Mouse (Mus musculus) CH12.LX (cell line): ENCODE measurements around the gene Polr2a. TPM values are rescaled to one million over a fixed set of nuclear protein-coding genes. Genes with fewer than 3 reads are reported as not detected.

Experiments
- DNase-seq: peaks from one replicate; pipeline ENCODE4 v3.0.0-alpha.2; 2013; ENCODE audit errors: extremely low read depth
- H3K27ac ChIP-seq: 2 replicates; pipeline ENCODE4 v1.5.1; 2012; ENCODE audit warnings: low read depth, mild to moderate bottlenecking, control low read depth, moderate library complexity; ENCODE audit not compliant: insufficient read depth
- H3K27me3 ChIP-seq: replicated peaks from 2 replicates; pipeline ENCODE3; 2012; ENCODE audit warnings: inconsistent platforms
- H3K36me3 ChIP-seq, 2 experiments: replicated peaks in 1 of 2; 2 replicates each; pipeline versions ENCODE3 to v1.6.1; 2012; ENCODE audit warnings: inconsistent platforms in 1 of 2, low read length in 1 of 2, mild to moderate bottlenecking in 1 of 2, mixed read lengths in 1 of 2, moderate library complexity in 1 of 2; ENCODE audit not compliant: control insufficient read depth in 1 of 2, insufficient read depth in 1 of 2
- H3K4me1 ChIP-seq, 2 experiments: 2 replicates each; pipeline ENCODE4 v1.6.1; 2012; ENCODE audit warnings: inconsistent platforms in 1 of 2, moderate library complexity in 1 of 2; ENCODE audit not compliant: insufficient read depth in 2 of 2, control insufficient read depth in 1 of 2
- H3K4me2 ChIP-seq: 2 replicates; pipeline ENCODE4 v1.6.1; 2012; ENCODE audit warnings: low read depth, mild to moderate bottlenecking, control low read depth; ENCODE audit not compliant: poor library complexity, insufficient read depth, severe bottlenecking
- H3K4me3 ChIP-seq, 3 experiments: fragments of 150-350 bp in 1 of 3; sonication (generic) in 1 of 3; replicated peaks in 1 of 3; 2 replicates each; pipeline versions ENCODE3 to v1.5.1; 2011 to 2012; ENCODE audit warnings: low read depth in 2 of 3, low read length in 2 of 3, mild to moderate bottlenecking in 2 of 3, moderate library complexity in 2 of 3, control low read depth in 1 of 3, improper control_type of control experiment in 1 of 3, inconsistent platforms in 1 of 3, mixed read lengths in 1 of 3; ENCODE audit not compliant: poor library complexity in 1 of 3
- H3K79me2 ChIP-seq: replicated peaks from 2 replicates; pipeline ENCODE4 v1.6.1; 2012; ENCODE audit warnings: mild to moderate bottlenecking, moderate library complexity; ENCODE audit not compliant: control insufficient read depth, poor library complexity, insufficient read depth, severe bottlenecking; ENCODE audit errors: extremely low read depth
- H3K9ac ChIP-seq: 2 replicates; pipeline ENCODE4 v1.6.1; 2012; ENCODE audit warnings: low read depth, mild to moderate bottlenecking, control low read depth, moderate library complexity; ENCODE audit not compliant: insufficient read depth
- H3K9me3 ChIP-seq: replicated peaks from 2 replicates; pipeline ENCODE3; 2012; ENCODE audit warnings: low read length, inconsistent platforms, mixed read lengths
- CHD1 ChIP-seq: IDR thresholded peaks from 2 replicates; pipeline ENCODE4 v1.6.1; 2012; ENCODE audit warnings: low read depth, low read length, improper control_type of control experiment, inconsistent platforms
- ELF1 ChIP-seq: IDR thresholded peaks from 2 replicates; pipeline ENCODE4 v1.6.1; 2014; ENCODE audit warnings: low read depth, mild to moderate bottlenecking, inconsistent platforms, low read length, improper control_type of control experiment
- ETS1 ChIP-seq: conservative IDR thresholded peaks from 2 replicates; pipeline ENCODE4 v1.6.1; 2012; ENCODE audit warnings: low read depth, mild to moderate bottlenecking, inconsistent platforms, low read length, improper control_type of control experiment, moderate library complexity
- GABPA ChIP-seq: IDR thresholded peaks from 2 replicates; pipeline ENCODE4 v1.6.1; 2012; ENCODE audit warnings: low read depth, low read length, improper control_type of control experiment, inconsistent platforms; ENCODE audit not compliant: insufficient replicate concordance
- HCFC1 ChIP-seq: IDR thresholded peaks from 2 replicates; pipeline ENCODE4 v1.6.1; 2012; ENCODE audit warnings: low read depth, mild to moderate bottlenecking, inconsistent platforms, low read length, improper control_type of control experiment
- JUN ChIP-seq: IDR thresholded peaks from 2 replicates; pipeline ENCODE4 v1.6.1; 2011; ENCODE audit warnings: low read depth, mild to moderate bottlenecking, low read length, improper control_type of control experiment, moderate library complexity; ENCODE audit not compliant: insufficient read depth
- JUND ChIP-seq: conservative IDR thresholded peaks from 2 replicates; pipeline ENCODE4 v1.6.1; 2011; ENCODE audit warnings: low read depth, low read length, improper control_type of control experiment
- MAX ChIP-seq: IDR thresholded peaks from 2 replicates; pipeline ENCODE4 v1.6.1; 2011; ENCODE audit warnings: low read length, improper control_type of control experiment
- NELFE ChIP-seq: IDR thresholded peaks from 2 replicates; pipeline ENCODE4 v1.6.1; 2011; ENCODE audit warnings: low read depth, low read length, improper control_type of control experiment
- RAD21 ChIP-seq: IDR thresholded peaks from 2 replicates; pipeline ENCODE4 v1.6.1; 2011; ENCODE audit warnings: low read depth, mild to moderate bottlenecking, low read length, improper control_type of control experiment, moderate library complexity
- SIN3A ChIP-seq: IDR thresholded peaks from 2 replicates; pipeline ENCODE4 v1.6.1; 2012; ENCODE audit warnings: low read length, improper control_type of control experiment, inconsistent platforms
- SMC3 ChIP-seq: IDR thresholded peaks from 2 replicates; pipeline ENCODE4 v1.6.1; 2011; ENCODE audit warnings: low read depth, low read length, improper control_type of control experiment
- TBP ChIP-seq: conservative IDR thresholded peaks from 2 replicates; pipeline ENCODE4 v1.6.1; 2011; ENCODE audit warnings: low read depth, low read length, improper control_type of control experiment
- ZMIZ1 ChIP-seq: IDR thresholded peaks from 2 replicates; pipeline ENCODE4 v1.6.1; 2012; ENCODE audit warnings: low read depth, mild to moderate bottlenecking, inconsistent platforms, low read length, improper control_type of control experiment
- ZNF384 ChIP-seq: IDR thresholded peaks from 2 replicates; pipeline ENCODE4 v1.6.1; 2012; ENCODE audit warnings: low read depth, low read length, improper control_type of control experiment, inconsistent platforms
- dilution Hi-C: fragments of 300-500 bp; cut with MboI; formaldehyde crosslinking; loops from 2 replicates; pipeline ENCODE4 v1.14.3; 2020; ENCODE audit warnings: low sequenced_read_pairs; ENCODE audit not compliant: extremely low pct_unique_long_range_greater_than_20kb, extremely low pct_ligation_motif_present
- in situ Hi-C: fragments of 300-500 bp; cut with MboI; formaldehyde crosslinking; loops from 3 replicates; pipeline ENCODE4 v1.14.3; 2019; ENCODE audit warnings: low sequenced_read_pairs, low pct_ligation_motif_present, low pct_unique_long_range_greater_than_20kb, mixed read lengths
- polyA plus RNA-seq: library from polyadenylated mRNA; unstranded; fragments of >175 nt; gene quantifications from 2 replicates; pipeline ENCODE4 v1.2.1, GENCODE M21; 2012; ENCODE audit warnings: low read depth; ENCODE audit not compliant: insufficient read length
- total RNA-seq, 2 experiments: library from RNA; depleted of rRNA; stranded (reverse); fragments of 300-350 nt in 1 of 2; fragments of >200 nt in 1 of 2; gene quantifications; 2 replicates each; pipeline ENCODE4 v1.2.3; 2012 to 2014

Polr2a gene
- total and polyA plus RNA-seq, 3 experiments = 14.8 to 162 (median 45.0) TPM

GRCm38 (mm10) chr11:69710470-69710869 is 48.0 kb downstream of the Polr2a start:
- no peak for TF ChIP-seq RAD21
- TF ChIP-seq ELF1 = no peak
- TF ChIP-seq TBP = no peak
- no peak for TF ChIP-seq NELFE
- TF ChIP-seq ZNF384 = no peak
- no peak for TF ChIP-seq GABPA
- TF ChIP-seq SMC3 = no peak
- TF ChIP-seq ETS1 = no peak
- TF ChIP-seq HCFC1 = no peak
- no peak for TF ChIP-seq SIN3A
- TF ChIP-seq ZMIZ1 = no peak
- TF ChIP-seq MAX = no peak
- TF ChIP-seq CHD1 = no peak
- Histone ChIP-seq H3K4me1 (peaks cover 0 to 12% of the 10 kb centered on the region in 2 experiments; a peak in 1 of 4 replicates), H3K79me2 (no peaks in the 10 kb centered on the region), H3K9me3 (peaks cover 3% of the 10 kb centered on the region), H3K4me2 (no peak overlapping the region), H3K36me3 (no peaks in the 10 kb centered on the region), H3K9ac (no peak overlapping the region), H3K27ac (no peak overlapping the region), H3K27me3 (no peaks in the 10 kb centered on the region), H3K4me3 (no peak overlapping the region)
- no peak for DNase-seq
- in situ Hi-C loops = no loop called here
- dilution Hi-C loops = no loop called here

- H3K27ac ChIP-seq = no peak overlapping the region
- no peaks in the 10 kb centered on the region for H3K79me2 ChIP-seq
- no peak overlapping the region for H3K4me2 ChIP-seq
- no peak overlapping the region for H3K4me3 ChIP-seq
- no peaks in the 10 kb centered on the region for H3K9me3 ChIP-seq
- peaks cover 0 to 12% of the 10 kb centered on the region in 2 experiments; a peak in 1 of 4 replicates for H3K4me1 ChIP-seq
- no peaks in the 10 kb centered on the region for H3K27me3 ChIP-seq
- in situ Hi-C loops (no loop called here), dilution Hi-C loops (no loop called here)
- H3K9ac ChIP-seq = no peak overlapping the region
- TF ChIP-seq ETS1 (no peak), TBP (no peak), JUND (no peak), ZMIZ1 (no peak), JUN (no peak), GABPA (no peak)
- no peaks in the 10 kb centered on the region for H3K36me3 ChIP-seq
- no peak for DNase-seq
Observed at GRCm38 (mm10) chr11:69709554-69710446, 48.6 kb downstream of the Polr2a start.
